Mouse (Mus musculus): ENCODE measurements around the gene Timm9. TPM values are rescaled to one million over a fixed set of nuclear protein-coding genes. Genes with fewer than 3 reads are reported as not detected.

The Timm9 gene
- polyA plus RNA-seq, 1 experiment from 2014 or later = 60.9 TPM

DNA sequence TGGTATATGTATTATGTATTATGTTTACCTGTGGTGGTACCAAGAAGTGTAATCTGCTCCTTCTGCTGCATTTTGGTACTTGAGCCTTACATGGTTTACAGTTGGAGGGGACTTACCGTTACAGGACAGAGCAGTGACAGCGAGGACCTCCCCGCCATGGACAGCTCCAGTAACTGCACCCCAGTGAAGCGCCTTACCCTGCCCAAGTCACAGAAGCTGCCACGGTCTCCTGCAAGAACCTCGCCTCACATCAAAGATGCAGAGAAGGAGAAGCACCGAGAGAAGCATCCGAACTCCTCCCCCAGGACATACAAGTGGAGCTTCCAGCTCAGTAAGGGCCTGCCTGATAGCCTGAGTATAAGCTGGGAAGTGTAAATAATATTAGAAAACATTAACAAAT is 50.2 kb downstream of the Timm9 start:
- H3K9me3 ChIP-seq (ENCODE audit: control insufficient read depth, low read length) = no peaks in the 10 kb centered on the region
- DNase-seq (ENCODE audit: low spot score) (no peak), ATAC-seq (ENCODE audit: low FRiP score, low TSS enrichment) (no peak)
- H3K27ac ChIP-seq (replicated peaks) = no peak overlapping the region
- no peak overlapping the region for H3K4me2 ChIP-seq (replicated peaks; ENCODE audit: low read depth)
- 91% methylated on average over 8 of the region's 8 CpGs for WGBS
- H3K4me1 ChIP-seq (replicated peaks; ENCODE audit: control insufficient read depth, insufficient read depth) = no peaks in the 10 kb centered on the region
- H3K4me3 ChIP-seq (ENCODE audit: low read depth, low read length) = no peak overlapping the region
- H3K9ac ChIP-seq (ENCODE audit: low read length) = no peak overlapping the region
- TF ChIP-seq CTCF (IDR thresholded peaks at IDR 0.05; ENCODE audit: low read depth) (no peak), EP300 (optimal IDR thresholded peaks at IDR 0.05) (no peak)
- no peaks in the 10 kb centered on the region for H3K27me3 ChIP-seq (ENCODE audit: control insufficient read depth, insufficient read depth, low read length)
- H3K36me3 ChIP-seq (ENCODE audit: control insufficient read depth, insufficient read depth, low read length) = peaks cover 2% of the 10 kb centered on the region; the same call in 1 of the 2 replicates

Other genes with a start within 250 kb of the Timm9 start
- gene Actr10, start 198.8 kb downstream of the Timm9 start, polyA plus RNA-seq (2015; fragmentation: Nextera tagmentation; extraction: Ambion mirVana) = 193 and 199 TPM in 2 replicates
- 469 and 479 TPM in 2 replicates for gene Psma3, start 162.1 kb downstream of the Timm9 start, polyA plus RNA-seq (2015; fragmentation: Nextera tagmentation; extraction: Ambion mirVana)
- 22.4 and 23.3 TPM in 2 replicates for gene Arid4a, start 120.7 kb downstream of the Timm9 start, polyA plus RNA-seq (2015; fragmentation: Nextera tagmentation; extraction: Ambion mirVana)
- gene Tomm20l, start 25.3 kb downstream of the Timm9 start, polyA plus RNA-seq (2015; fragmentation: Nextera tagmentation; extraction: Ambion mirVana) = not detected in 2 replicates
- 3.8 and 4.3 TPM in 2 replicates for gene 2700049A03Rik, start 164 bp upstream of the Timm9 start, polyA plus RNA-seq (2015; fragmentation: Nextera tagmentation; extraction: Ambion mirVana)
- gene Dact1, start 173.2 kb upstream of the Timm9 start, polyA plus RNA-seq (2015; fragmentation: Nextera tagmentation; extraction: Ambion mirVana) = 5.1 and 5.9 TPM in 2 replicates

Data from stomach, postnatal 0 days (tissue).